ENCODE assay signal across 11 mouse cellular contexts in genomic region chr2:135641636-135642035, GRCm38 (mm10). TPM values are rescaled to one million over a fixed set of nuclear protein-coding genes. Genes with fewer than 3 reads are reported as not detected.
DNase-seq lines count a peak whose midpoint lies in the region; TF ChIP-seq lines count a peak whose summit lies in the region.
"Had no signal": no experiment of that assay in that cellular context is flagged by ENCODE, and none has a peak within 500 bp of the region (broad histone marks: within the 10 kb centered on the region; RNA-seq: fewer than 3 reads in every experiment).

No protein-coding gene starts in this region.

- H3K4me3 ChIP-seq in heart, embryonic 10.5 days = no peak overlapping the region
- H3K4me3 ChIP-seq in C2C12 (ENCODE audit: insufficient read depth, poor library complexity, severe bottlenecking) = no peak overlapping the region
- H3K4me3 ChIP-seq: left cerebral cortex, adult 2 months had no signal

- DNase-seq in heart, adult 8-10 months (ENCODE audit: low spot score) = peak; percentile 48
- no peak for DNase-seq in heart, embryonic 10.5 days (ENCODE audit: low spot score)
- peak; percentile 75 for DNase-seq in cerebellum, adult 11-12 months
- DNase-seq in gastrocnemius, postnatal 14 days = peak; percentile 10
- no peak for DNase-seq in layer of hippocampus, postnatal 14 days (ENCODE audit: low spot score in 2 of 2)
- no peak for DNase-seq in left cerebral cortex, adult 9 months (ENCODE audit: low spot score in 2 of 2)
- DNase-seq: kidney, postnatal 4 days; thymus, adult 2 months had no signal

- no peaks in the 10 kb centered on the region for H3K79me2 ChIP-seq in C2C12 (ENCODE audit: control insufficient read depth, insufficient read depth)

- H3ac ChIP-seq in C2C12 (ENCODE audit: control insufficient read depth, insufficient read length, low read depth) = no peak overlapping the region

- no peaks in the 10 kb centered on the region for H3K9me3 ChIP-seq in heart, embryonic 10.5 days

- H3K27me3 ChIP-seq in heart, embryonic 10.5 days (ENCODE audit: insufficient read depth, poor library complexity, severe bottlenecking) = no peaks in the 10 kb centered on the region
- H3K27me3 ChIP-seq in C2C12 (ENCODE audit: control insufficient read depth, insufficient read depth, insufficient read length) = no peaks in the 10 kb centered on the region

- intact Hi-C loops in gastrocnemius, postnatal 14 days (cut with DNase I; ENCODE audit: low total_unique reads) = no loop called here

- no peaks in the 10 kb centered on the region for H3K4me1 ChIP-seq in heart, embryonic 10.5 days

- no peaks in the 10 kb centered on the region for H3K36me3 ChIP-seq in heart, embryonic 10.5 days
- no peaks in the 10 kb centered on the region for H3K36me3 ChIP-seq in C2C12 (ENCODE audit: control insufficient read depth, insufficient read depth)

- H3K79me3 ChIP-seq in C2C12 (ENCODE audit: low read depth) = no peaks in the 10 kb centered on the region

- TF ChIP-seq CTCF in C2C12 (IDR thresholded peaks at IDR 0.05; ENCODE audit: control insufficient read depth, insufficient read depth, insufficient read length) = no peak

- 81% methylated on average over 2 of the region's 2 CpGs for WGBS in heart, embryonic 10.5 days

- no peak overlapping the region for H3K27ac ChIP-seq in heart, embryonic 10.5 days
- H3K27ac ChIP-seq: left cerebral cortex, adult 2 months; liver, embryonic 14.5 days had no signal

TF ChIP-seq in C2C12, 6 proteins besides CTCF, POLR2A, EP300 and RAD21:
- no peak for TF ChIP-seq USF1 (IDR thresholded peaks at IDR 0.05; ENCODE audit: low read depth)
- no peak for TF ChIP-seq CEBPB (IDR thresholded peaks at IDR 0.05; ENCODE audit: low read depth)
- TF ChIP-seq MAX (IDR thresholded peaks at IDR 0.05) = no peak
- peak; percentile 62 for TF ChIP-seq FOSL1 (IDR thresholded peaks at IDR 0.05; ENCODE audit: insufficient read depth, low read length, poor library complexity, severe bottlenecking)
- TF ChIP-seq MYOD1 (IDR thresholded peaks at IDR 0.05; ENCODE audit: control insufficient read depth, insufficient read length, low read depth) = no peak

RNA-seq across cellular contexts. Expression of gene Plcb4, which starts 17.2 kb away (rescaled TPM):
- 10 to 100 TPM; 45.3 to 62.2 (median 56.4) TPM for total RNA-seq in heart, adult 8-10 months (2022)
- 17.8 and 22.4 TPM in 2 replicates for polyA plus RNA-seq in heart, embryonic 10.5 days (2016; fragmentation: Nextera tagmentation; extraction: Ambion mirVana)
- polyA plus RNA-seq in C2C12 (2012; fragmentation: generic; extraction: Trizol) = 3.0 TPM
- 10 to 100 TPM; 25.7 to 34.5 TPM for total RNA-seq in gastrocnemius, postnatal 14 days (2021)
- 10 to 100 TPM; 22.5 to 33.7 TPM for total RNA-seq in layer of hippocampus, postnatal 14 days (2021)

Comparison
In these comparisons a context has a peak if more than half of its experiments do, and no peak if none do; other contexts are left out.
1. DNase-seq: peak in heart, adult 8-10 months (single experiment), cerebellum, adult 11-12 months (single experiment) and gastrocnemius, postnatal 14 days (single experiment); none in heart, embryonic 10.5 days (single experiment), layer of hippocampus, postnatal 14 days (0 of 2) and left cerebral cortex, adult 9 months (0 of 2).